Comparison of ENCODE assay signal across 8 mouse cellular contexts in the genomic region with DNA sequence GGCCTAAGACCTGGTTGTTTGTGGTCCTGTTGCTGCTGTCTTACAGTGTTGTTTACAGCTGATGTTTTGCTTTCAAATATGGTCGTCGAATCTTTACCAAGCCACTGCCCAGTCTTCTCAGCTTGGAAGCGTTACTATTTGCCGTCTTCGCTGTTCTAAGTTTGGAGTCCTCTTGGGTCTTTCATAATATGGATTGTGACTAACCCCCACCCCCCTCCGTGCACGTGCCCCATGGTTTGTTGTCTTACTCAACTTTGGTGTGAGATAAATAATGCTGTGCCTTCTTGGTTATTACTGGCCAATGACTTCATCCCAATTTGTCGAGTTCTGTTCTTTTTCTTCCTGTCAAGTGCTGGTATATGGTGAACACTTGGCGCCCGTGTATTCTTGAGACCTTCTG. TPM values are rescaled to one million over a fixed set of nuclear protein-coding genes. Genes with fewer than 3 reads are reported as not detected.
DNase-seq lines count a peak whose midpoint lies in the region; ATAC-seq and TF ChIP-seq lines count a peak whose summit lies in the region.

No protein-coding gene starts in this region.

- no peaks in the 10 kb centered on the region for H3K36me3 ChIP-seq in kidney, embryonic 15.5 days
- no peaks in the 10 kb centered on the region for H3K36me3 ChIP-seq in kidney, adult 2 months (ENCODE audit: control insufficient read depth, insufficient read depth, low read length)
- H3K36me3 ChIP-seq in hindbrain, postnatal 0 days (ENCODE audit: insufficient read depth, low read length) = no peaks in the 10 kb centered on the region
- no peaks in the 10 kb centered on the region for H3K36me3 ChIP-seq in midbrain, postnatal 0 days (ENCODE audit: insufficient read depth, low read length)

- no peak for TF ChIP-seq CTCF in kidney, adult 2 months (conservative IDR thresholded peaks at IDR 0.05; ENCODE audit: insufficient read depth, insufficient read length, low read depth, low read length)
- no peak for TF ChIP-seq CTCF in hindbrain, postnatal 0 days (IDR thresholded peaks at IDR 0.05; ENCODE audit: low read depth)
- TF ChIP-seq CTCF in midbrain, postnatal 0 days (IDR thresholded peaks at IDR 0.05) = no peak

- no peak for DNase-seq in kidney, adult 2 months
- no peak for DNase-seq in hindbrain, postnatal 0 days (ENCODE audit: low spot score)
- DNase-seq in midbrain, postnatal 0 days (ENCODE audit: low spot score) = no peak
- DNase-seq in right cerebral cortex, postnatal 10 days (ENCODE audit: low spot score in 2 of 2) = no peak
- no peak for DNase-seq in frontal cortex, adult 2 months (ENCODE audit: extremely low spot score in 1 of 2, low spot score in 1 of 2)

- H3K27me3 ChIP-seq in kidney, embryonic 15.5 days = no peaks in the 10 kb centered on the region
- no peaks in the 10 kb centered on the region for H3K27me3 ChIP-seq in kidney, adult 2 months (replicated peaks; ENCODE audit: control insufficient read depth, insufficient read depth, low read length)
- H3K27me3 ChIP-seq in hindbrain, postnatal 0 days (ENCODE audit: insufficient read depth, low read length) = no peaks in the 10 kb centered on the region
- no peaks in the 10 kb centered on the region for H3K27me3 ChIP-seq in midbrain, postnatal 0 days (ENCODE audit: insufficient read depth, low read length)

- peak overlapping the region; percentile 75; the same call in 1 of the 2 replicates for H3K4me3 ChIP-seq in kidney, embryonic 15.5 days (replicated peaks)
- H3K4me3 ChIP-seq in kidney, adult 2 months (ENCODE audit: insufficient read depth, low read depth, low read length) = no peak overlapping the region; the same call in 1 of the 2 replicates
- H3K4me3 ChIP-seq in brown adipose tissue, adult 24 weeks (ENCODE audit: insufficient read depth, low read depth, low read length) = peak overlapping the region; percentile 89
- H3K4me3 ChIP-seq in hindbrain, postnatal 0 days (ENCODE audit: low read length) = peak overlapping the region; percentile 72
- peak overlapping the region; percentile 70 for H3K4me3 ChIP-seq in midbrain, postnatal 0 days (ENCODE audit: low read depth, low read length)

- H3K9me3 ChIP-seq in kidney, embryonic 15.5 days (replicated peaks) = no peaks in the 10 kb centered on the region
- no peaks in the 10 kb centered on the region for H3K9me3 ChIP-seq in hindbrain, postnatal 0 days (ENCODE audit: low read length)
- no peaks in the 10 kb centered on the region for H3K9me3 ChIP-seq in midbrain, postnatal 0 days (ENCODE audit: low read length)

- TF ChIP-seq POLR2A in kidney, adult 2 months (IDR thresholded peaks at IDR 0.05; ENCODE audit: low read depth, low read length) = no peak

- peaks cover 9% of the 10 kb centered on the region for H3K4me1 ChIP-seq in kidney, embryonic 15.5 days
- H3K4me1 ChIP-seq in kidney, adult 2 months (ENCODE audit: control insufficient read depth, insufficient read depth, low read length) = peaks cover 7% of the 10 kb centered on the region; the same call in 1 of the 2 replicates
- H3K4me1 ChIP-seq in brown adipose tissue, adult 24 weeks (ENCODE audit: control insufficient read depth, insufficient read depth, insufficient read length, low read length) = peaks cover 10% of the 10 kb centered on the region
- H3K4me1 ChIP-seq in hindbrain, postnatal 0 days (ENCODE audit: insufficient read depth, low read length) = peaks cover 9% of the 10 kb centered on the region; the same call in 1 of the 2 replicates
- H3K4me1 ChIP-seq in midbrain, postnatal 0 days (ENCODE audit: insufficient read depth, low read length) = 0 out of 2 replicates have a peak, but pooled peaks cover 2% of the 10 kb centered on the region

- no peak for ATAC-seq in kidney, embryonic 15.5 days (replicated peaks; ENCODE audit: low FRiP score)
- no peak for ATAC-seq in hindbrain, postnatal 0 days
- ATAC-seq in midbrain, postnatal 0 days (ENCODE audit: low FRiP score) = no peak
- ATAC-seq in activated CD4-positive, CD25-positive, alpha-beta regulatory T cell, adult 4 months = no peak

- no peak overlapping the region for H3K9ac ChIP-seq in kidney, embryonic 15.5 days
- no peak overlapping the region for H3K9ac ChIP-seq in hindbrain, postnatal 0 days (replicated peaks; ENCODE audit: low read length)
- peak overlapping the region; percentile 89; the same call in 1 of the 2 replicates for H3K9ac ChIP-seq in midbrain, postnatal 0 days (replicated peaks; ENCODE audit: low read length, poor library complexity, severe bottlenecking)

- H3K27ac ChIP-seq in kidney, embryonic 15.5 days = no peak overlapping the region
- no peak overlapping the region for H3K27ac ChIP-seq in kidney, adult 2 months (ENCODE audit: insufficient read depth, low read depth, low read length)
- peak overlapping the region; percentile 90 for H3K27ac ChIP-seq in brown adipose tissue, adult 24 weeks (replicated peaks; ENCODE audit: low read depth, low read length)
- H3K27ac ChIP-seq in hindbrain, postnatal 0 days = peak overlapping the region; percentile 92
- no peak overlapping the region for H3K27ac ChIP-seq in midbrain, postnatal 0 days (ENCODE audit: low read depth, low read length)

- WGBS in kidney, embryonic 15.5 days = 80% methylated on average over 10 of the region's 10 CpGs
- WGBS in kidney, adult 2 months = 89% methylated on average over 10 of the region's 10 CpGs
- WGBS in hindbrain, postnatal 0 days = 82% methylated on average over 10 of the region's 10 CpGs
- 88% methylated on average over 10 of the region's 10 CpGs for WGBS in midbrain, postnatal 0 days

- H3K4me2 ChIP-seq in kidney, embryonic 15.5 days = peak overlapping the region; percentile 70
- H3K4me2 ChIP-seq in hindbrain, postnatal 0 days (ENCODE audit: low read depth, low read length) = peak overlapping the region; percentile 71
- peak overlapping the region; percentile 75 for H3K4me2 ChIP-seq in midbrain, postnatal 0 days (ENCODE audit: low read depth, low read length, poor library complexity, severe bottlenecking)

RNA-seq across cellular contexts. Expression of a gene that starts 1.1 kb away (rescaled TPM):
- polyA plus RNA-seq in kidney, embryonic 15.5 days (2015; fragmentation: Nextera tagmentation; extraction: Ambion mirVana) = 11.1 and 12.2 TPM in 2 replicates
- 22.6 and 23.3 TPM in 2 replicates for polyA plus RNA-seq in kidney, adult 2 months (2012; rRNA removed)
- polyA plus RNA-seq in brown adipose tissue, adult 24 weeks (2012; ENCODE audit: insufficient read depth, insufficient read length, missing spikeins) = 15.0 and 22.7 TPM in 2 replicates
- total RNA-seq in hindbrain, postnatal 0 days (2014; rRNA removed) = 29.3 and 39.2 TPM in 2 replicates
- 16.3 and 18.9 TPM in 2 replicates for polyA plus RNA-seq in hindbrain, postnatal 0 days (2015; fragmentation: Nextera tagmentation; extraction: Ambion mirVana)
- 30.8 and 32.8 TPM in 2 replicates for total RNA-seq in midbrain, postnatal 0 days (2014; rRNA removed)
- polyA plus RNA-seq in midbrain, postnatal 0 days (2015; fragmentation: Nextera tagmentation; extraction: Ambion mirVana) = 16.8 and 17.9 TPM in 2 replicates
- polyA plus RNA-seq in frontal cortex, adult 2 months (2012; rRNA removed) = 16.3 and 19.9 TPM in 2 replicates
- 10 to 100 TPM; 13.4 to 16.3 TPM for polyA plus RNA-seq in activated CD4-positive, CD25-positive, alpha-beta regulatory T cell, adult 4 months (2017; shearing (Covaris generic))

Comparison
In these comparisons a context has a peak if more than half of its experiments do, and no peak if none do; other contexts are left out.
1. H3K27ac ChIP-seq: peak in brown adipose tissue, adult 24 weeks (single experiment) and hindbrain, postnatal 0 days (single experiment); none in kidney, embryonic 15.5 days (single experiment), kidney, adult 2 months (single experiment) and midbrain, postnatal 0 days (single experiment).
2. Peak in every context shown above with its lines, with median percentiles within 50 percentile points of each other: H3K4me2 ChIP-seq.